Mouse (Mus musculus) neural tube, embryonic 10.5 days (tissue): ENCODE measurements at regions not wholly inside any gene's neighbourhood (a gene's known extent, or its start where the extent isn't known, plus 50 kb on each side); places are given as distances from the start of the nearest gene placed in this dataset.

Experiments used
- DNase-seq: peaks from one replicate; pipeline ENCODE4 v3.0.0-alpha.2; 2017; ENCODE audit warnings: low spot score; ENCODE audit errors: extremely low spot score

DNA sequence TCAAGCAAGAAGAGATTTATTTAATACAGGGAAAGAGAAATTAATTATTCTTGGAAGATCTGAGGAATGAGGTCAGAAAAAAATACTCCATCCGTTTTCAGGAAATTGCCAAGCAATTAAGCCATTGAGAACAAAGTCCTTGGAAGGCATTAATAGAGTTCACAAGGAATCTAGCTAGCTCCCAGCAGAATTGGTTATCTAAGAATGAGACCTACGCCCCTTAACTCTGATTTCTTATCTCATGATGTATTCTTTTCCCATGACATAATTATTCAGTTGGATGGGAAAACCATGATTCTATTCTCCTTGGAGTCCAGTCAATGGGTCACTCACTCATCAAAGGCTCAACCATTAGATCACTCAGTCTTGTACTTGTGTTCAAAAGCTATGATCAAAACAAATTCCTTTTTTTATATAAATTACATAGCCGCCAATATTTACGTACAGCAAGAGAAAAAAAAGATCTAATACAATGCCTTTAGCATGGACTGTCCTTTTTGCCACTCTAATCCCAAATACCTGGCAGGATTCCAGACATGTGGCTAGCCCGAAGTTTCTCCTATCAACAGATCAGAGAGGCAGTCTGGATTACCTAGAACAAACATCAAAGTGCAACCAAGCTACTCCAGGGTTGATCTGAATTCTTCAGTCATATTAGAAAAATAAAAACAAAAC lies 213.3 kb downstream of the Galc start:
- DNase-seq: no peak

DNA sequence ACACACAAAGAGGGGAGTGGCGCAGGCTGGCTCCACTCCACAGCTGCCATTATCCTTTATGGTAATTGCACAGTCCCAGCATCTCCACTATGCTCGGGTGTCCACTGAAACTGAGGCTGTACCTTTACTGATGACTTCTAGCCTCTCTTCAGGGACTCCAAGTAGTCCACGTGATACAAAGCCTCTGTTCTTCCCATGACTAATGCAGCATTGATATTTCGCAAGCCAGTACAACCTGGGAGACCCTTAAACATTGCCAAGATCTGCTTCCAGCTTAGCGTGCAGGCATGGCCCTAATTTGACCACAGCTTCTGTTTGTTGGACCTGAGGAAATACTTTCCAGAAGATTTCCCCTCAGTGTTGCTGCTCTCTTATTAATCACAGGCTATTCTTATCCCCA lies 215.8 kb downstream of the Galc start:
- no peak for DNase-seq

DNA sequence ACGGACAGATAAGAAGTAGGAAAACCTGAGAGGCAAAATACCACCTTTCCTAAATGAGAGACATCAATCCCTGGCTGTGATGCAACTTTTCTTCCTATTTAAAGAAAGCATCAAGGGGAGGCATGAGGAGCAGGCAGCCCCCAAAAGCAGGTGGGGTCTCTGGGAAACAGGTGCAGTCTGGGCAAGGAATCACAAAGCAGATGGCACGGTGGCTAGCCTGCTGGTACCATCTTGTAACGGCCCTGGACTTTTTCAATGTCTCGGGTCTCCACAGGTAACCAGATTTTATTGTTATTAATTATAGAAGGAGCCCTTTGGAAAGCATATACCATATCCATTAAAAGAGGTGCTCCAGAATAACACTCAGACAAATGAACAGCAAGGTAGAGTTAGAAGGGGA lies 219.6 kb downstream of the Galc start:
- DNase-seq: no peak

DNA sequence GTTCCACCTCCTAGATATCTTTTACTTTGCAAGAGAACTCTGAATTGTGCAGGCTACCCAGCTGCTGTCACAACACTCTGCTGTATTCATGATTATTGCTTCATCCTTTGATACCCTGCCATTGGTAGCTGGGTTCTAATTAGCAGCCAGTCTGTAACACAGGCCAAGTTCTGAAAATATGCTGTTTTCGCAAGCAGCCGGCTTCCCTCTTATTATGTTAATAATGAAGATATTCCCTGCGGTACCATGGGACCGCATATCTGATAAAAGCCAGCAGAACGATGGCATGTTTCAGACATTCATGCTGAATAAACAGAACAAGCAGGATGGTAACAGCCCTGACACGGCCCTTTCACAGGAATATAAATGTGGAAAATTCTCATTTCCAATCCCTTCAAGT lies 235.6 kb downstream of the Galc start:
- DNase-seq: no peak

DNA sequence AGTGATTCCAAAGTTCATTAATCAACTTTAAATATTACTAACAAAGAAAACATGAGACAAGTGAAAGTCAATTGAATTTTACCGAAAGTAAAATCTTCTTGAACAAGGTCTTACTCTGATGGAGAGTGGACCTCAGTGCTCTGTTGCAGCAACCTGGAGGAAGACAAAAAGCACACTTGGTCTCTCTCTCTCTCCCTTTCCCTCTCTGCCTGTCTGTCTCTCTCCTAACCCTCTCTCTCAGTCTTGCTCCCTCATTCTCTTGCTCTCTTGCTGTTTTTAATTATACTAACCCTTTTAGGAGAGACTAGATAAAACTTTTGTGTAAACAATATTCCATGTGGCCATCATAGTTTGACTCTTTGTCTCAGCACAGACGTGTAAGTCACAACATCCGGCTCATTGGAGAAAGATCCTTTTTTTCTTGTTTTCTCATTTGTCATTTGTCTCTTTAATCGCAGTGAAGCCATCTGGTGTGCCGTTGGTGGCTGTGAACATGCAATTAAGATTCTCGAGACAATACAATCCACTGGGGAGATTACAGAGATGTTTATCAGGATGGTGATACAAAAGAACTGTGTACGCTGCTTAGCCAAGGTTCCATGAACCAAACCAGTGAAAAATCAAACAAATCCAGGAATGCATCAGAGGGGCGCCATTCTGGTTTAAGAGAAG lies 244.5 kb downstream of the Galc start:
- DNase-seq: no peak

DNA sequence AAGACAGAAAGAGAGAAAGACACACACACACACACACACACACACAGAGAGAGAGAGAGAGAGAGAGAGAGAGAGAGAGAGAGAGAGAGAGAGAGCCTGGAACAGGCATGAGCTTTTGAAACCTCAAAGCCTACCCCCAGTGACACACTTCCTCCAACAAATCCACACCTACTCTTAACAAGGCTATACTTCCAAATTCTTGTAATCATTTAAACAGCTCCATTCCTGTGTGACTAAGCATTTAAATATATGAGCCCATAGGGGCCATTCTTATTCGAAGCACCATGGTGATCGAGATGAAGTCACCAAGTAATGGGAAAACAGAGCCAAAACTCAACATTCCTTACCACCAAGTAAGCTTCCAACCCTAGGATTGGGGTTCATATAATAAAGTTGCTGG lies 250.1 kb downstream of the Galc start:
- DNase-seq: no peak

DNA sequence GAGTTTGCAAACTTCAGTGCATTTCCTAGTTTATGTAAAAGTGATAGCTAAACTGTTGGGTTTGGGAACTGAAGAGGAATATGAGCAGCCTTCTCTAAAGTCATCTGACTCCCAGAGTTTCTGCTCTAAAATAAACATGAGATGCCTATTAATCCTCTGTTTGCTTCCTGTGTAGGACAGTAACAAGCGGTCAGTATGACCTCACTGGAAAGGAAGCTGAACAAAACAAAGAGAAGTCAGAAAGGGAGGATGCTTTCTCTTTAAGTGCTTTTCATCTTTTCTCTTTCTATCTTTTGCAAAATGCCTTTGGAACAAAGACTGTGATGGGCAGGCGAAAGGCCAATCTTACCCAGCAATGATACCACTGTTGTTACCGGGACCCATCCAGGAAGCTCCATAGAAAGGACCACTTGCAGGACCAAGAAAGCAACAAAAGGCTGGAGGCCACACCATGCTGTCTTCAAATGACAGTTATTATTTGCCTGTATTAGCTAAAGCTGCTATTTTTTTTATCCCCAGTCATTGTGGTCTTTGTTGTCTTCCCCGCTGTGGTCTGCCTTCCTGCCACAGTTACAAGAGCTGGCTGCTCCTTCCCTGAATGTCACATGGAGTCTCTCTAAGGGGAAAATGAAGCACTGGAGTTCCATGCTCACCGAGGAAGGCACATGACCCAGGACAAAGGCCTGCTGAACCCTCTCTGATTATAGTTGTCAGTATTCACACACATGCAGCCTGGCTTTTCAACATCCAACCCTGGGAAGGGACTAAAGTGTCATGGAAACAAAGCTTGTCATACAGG lies 253.4 kb downstream of the Galc start:
- DNase-seq: peak; percentile 20

DNA sequence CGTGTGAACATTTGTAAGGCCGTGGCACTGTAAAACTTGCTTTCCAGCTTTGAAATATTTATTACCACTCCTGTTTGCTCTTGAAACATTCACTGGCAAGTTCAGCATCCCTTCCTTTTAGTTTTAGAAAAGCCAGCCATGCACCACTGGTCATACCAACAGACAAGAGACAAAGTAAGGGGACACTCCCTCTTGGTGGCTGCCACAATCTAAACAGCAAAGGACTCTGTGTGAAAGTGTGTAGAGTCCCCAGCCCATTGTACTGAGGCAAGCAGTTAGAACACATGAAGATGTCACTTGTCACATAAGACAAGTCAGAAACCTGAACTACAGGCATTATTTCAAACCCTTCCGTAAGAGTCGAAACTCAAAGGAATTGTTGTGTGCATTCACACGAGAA lies 257.0 kb downstream of the Galc start:
- DNase-seq: no peak

DNA sequence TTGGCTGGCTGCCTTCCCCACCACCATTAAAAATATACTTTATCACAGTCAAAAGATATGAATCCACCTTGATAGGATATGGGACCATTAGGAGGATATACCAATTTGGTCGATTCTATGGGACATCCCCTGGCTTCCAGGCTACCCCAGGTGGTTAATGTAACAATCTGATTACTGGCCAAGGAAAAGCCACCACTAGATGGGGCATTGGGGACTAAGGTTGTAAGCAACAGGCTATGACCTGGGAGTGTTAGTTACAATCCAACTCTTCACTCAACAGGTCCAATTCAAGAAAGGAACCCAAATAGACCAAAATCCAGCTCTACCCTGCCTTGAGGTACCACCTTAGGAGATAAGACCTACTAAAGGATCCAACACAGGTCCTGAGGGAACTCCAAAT lies 264.4 kb downstream of the Galc start:
- DNase-seq: no peak

DNA sequence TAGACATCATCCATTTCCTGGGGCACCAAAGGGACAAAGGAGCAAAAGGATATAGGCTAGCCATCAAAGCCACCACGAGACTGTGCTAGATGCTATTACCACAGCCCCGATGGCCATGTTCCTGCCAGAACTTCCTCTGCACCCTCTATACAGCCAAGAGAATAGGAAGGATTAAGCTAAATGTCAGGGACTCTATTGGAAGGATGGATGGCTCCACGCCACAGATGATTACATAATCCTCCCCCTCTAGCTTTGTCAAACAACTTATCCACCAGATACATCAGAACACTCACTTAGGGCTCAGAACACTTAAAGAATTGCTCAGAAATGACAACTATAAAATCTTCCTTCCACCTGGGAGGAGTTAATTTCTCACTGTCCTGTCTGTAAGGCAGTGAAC lies 265.3 kb downstream of the Galc start:
- DNase-seq: no peak

DNA sequence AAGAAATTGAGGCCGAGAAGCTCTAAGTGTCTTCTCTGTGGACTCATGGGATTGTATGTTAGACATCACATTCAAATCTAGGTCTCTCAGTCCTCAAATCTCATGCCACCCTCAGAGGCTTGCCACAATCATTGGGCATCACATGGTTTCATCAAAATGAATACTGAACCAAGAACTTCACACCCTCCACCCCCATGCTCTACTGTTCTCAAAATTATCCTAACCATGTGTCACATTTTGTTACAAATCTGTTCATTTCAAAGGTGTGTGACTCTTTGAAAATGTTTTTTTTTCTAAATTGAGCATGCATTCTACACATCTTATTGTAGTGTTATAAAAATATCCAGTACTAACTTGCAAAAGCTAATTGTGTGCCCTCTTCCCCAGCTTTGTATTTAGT lies 275.9 kb downstream of the Galc start:
- DNase-seq: no peak

DNA sequence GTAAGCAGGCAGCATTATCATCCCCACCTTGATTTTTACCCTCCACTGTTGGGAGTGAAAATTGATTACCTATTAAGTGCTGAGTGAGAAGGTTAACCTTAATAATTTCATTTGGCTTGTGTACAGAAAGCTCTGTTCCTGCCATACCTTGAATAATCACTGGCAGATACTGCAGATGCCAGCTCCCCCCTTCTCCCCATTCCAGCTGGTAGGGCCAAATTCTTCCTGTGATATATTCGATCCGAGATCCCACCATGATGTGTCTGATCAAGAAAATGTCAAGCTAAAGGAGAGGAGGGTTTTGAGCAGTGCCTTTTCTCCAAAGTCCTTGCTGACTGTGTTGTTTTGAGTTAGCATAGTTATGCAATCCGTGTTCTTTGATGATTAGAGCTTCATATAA lies 280.6 kb downstream of the Galc start:
- no peak for DNase-seq

DNA sequence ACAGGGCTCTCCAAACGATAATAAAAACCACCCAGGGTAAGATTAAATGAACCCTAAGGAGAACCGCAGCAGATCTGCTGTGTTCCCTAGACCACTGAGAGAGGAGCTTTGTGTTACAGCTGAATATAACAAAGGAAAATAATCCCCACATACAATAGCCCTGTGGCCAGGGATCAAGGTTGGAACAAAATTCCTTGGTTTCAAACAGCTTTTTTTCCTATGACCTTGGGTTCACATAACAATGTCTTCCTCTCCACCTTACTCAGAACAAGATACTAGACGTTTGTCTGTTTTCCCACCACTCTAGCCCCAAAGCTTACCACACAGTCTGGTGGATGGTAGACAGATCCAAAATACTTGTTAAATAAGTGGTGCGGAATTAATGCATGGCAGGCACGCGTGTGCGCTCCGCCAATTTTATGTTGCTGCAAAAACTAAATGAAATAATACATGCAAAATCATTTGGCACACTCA lies 281.0 kb downstream of the Galc start:
- no peak for DNase-seq

DNA sequence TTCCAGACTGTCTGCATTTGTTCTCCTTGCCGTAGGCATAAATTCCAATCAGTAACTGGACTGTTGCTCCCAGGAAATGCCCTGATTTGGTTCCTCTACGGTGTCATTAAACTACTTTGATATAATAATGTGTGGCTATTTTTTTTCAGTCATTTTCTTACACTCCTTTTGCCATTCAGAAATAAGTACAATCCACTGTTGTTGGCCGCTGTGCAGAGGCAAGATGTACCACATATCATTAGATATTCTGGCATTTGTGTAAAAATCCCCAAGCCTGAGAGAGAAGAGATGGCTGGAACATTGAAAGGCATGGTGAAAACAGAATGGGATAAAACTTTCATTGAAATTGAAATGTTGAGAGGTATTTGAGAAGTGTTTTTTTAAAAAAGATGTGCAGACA lies 281.6 kb downstream of the Galc start:
- DNase-seq: no peak

DNA sequence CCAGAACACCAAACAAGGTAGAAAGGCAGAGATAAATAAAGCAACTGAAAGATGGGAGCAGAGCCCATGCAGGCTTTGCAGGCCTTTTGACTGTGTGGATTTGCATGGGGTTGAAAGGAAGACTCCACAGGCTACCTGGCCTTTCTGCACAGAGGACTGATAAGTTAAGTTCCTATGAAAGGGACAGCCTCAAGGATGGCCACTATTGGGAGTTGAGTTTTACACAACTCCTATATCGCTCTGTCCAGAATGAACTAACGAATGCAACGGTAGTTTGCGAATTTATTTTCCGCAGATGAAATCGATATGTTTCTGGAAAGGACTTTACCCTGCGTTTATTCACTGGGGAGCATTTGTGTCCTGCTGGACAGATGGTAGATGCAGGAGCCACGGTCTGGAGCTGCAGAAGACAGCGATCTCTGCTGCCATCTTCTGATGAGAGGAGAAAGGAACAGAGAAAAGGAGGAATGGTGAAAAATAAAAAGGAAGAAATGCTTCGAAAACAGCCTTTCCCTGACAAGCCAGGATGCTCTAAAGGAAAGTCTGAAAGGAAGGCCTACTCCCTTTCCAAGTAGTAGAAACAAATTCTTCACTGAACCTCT lies 285.2 kb downstream of the Galc start:
- DNase-seq: no peak

DNA sequence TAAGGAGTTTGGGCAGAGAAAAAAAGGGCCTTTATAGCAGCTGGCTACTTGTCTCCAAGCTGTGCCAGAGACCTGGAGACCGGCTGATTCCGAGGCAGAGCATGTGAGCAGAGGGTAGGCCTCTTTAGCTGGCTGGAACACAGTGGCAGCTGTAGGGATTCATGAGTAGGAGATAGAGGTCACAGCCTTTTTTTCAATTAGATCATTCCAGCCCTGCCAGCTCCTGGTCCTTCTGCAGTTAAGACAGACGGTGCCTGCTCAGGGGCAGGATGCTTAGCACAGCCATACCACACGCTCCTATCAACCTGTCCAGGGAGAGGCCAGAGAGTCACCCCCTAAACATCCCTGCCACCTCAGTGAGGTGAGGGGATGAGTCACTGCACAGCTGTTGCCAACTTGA lies 302.1 kb downstream of the Galc start:
- no peak for DNase-seq

DNA sequence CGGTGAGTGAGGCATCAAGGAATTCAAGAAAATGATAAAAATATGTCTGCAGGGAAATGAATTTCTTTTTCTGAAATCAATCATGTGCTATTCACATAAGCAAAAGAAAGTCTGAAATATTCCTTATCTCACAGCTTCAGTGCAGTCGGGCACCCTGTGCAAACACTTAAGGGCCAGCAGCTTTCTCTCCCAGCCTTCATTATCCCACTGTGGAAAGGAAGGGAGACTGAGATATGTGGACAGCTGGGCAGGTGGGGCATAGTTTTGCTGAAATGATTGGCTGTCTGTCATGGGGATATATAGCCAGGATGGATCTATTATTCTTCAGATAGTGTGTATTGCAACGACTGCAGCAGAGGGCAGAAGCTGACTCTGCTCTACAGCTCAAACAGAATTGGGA lies 305.9 kb downstream of the Galc start:
- DNase-seq: no peak

DNA sequence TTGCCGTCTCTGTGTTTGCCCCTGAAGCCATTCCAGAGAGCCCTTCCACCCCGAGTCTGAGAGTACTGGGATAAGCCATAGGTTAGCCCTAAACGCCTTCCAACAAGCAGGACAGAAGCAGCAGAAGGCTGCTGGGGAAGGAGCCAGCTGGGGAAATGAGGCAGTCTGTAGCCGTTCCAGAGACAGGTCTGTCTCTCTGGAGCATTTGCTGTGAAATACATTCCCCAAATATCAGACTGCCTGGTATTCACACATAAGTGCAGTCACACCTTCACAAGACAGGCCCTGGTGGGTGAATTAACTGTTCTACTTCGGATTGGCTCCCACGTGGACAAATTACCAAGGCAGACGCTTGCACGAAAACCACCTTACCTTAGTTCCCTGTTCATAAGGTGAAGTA lies 307.1 kb downstream of the Galc start:
- DNase-seq: no peak

DNA sequence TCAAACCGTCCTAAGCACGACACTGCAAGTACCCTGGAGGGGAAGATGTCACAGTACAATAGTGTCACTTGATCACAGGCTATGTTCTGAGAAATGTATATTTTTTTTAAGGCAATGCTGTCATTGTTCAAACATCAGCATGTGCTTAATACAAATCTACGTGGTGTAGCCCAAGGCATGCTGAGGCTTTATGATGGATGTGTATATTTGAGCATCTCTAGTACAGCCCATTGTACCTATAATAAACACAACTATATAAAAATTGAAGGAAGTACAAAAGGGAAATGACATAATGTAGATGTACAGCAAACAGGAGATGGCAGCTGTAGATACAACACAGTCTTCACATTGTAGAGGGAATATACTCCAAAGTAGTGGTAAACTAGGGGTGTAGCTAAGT lies 309.2 kb downstream of the Galc start:
- DNase-seq: no peak

DNA sequence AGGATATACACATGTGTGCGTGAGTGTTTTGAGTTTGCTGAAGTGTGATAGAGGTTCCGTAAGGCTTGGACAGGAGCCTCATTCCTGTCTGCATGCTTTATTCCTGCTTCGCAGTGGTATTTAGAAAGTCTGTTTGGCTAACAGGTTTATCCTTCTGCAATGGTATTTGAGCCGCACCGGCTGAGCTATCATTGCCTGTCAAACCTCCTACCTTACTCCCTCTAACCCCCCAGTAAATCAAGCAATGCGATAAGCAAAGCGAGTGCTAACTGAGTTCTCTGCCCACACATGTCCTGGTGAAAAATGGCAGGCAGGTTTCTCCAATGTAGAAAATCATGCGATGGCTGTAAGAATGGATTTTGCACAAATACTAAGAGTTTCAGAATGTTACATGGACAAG lies 311.8 kb downstream of the Galc start:
- no peak for DNase-seq

DNA sequence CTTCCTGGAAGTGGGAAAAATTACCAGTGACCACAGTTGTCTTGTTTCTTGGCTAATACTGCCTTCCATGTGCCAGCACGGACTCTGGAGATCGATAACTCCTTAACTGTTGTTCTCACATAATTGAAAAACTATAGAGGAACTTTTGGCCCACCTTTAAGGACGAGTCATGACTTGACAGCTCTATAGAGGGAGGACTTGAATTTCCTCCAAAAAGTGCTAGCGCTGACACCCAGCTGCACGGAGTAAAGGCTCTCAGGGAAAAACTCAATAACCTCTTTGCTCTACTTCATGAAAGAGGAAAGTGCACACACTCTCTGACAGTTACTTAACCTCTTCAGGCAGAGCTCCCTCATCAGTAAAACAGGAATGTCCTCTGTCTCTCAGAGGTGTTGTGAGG lies 320.9 kb downstream of the Galc start:
- DNase-seq: no peak

DNA sequence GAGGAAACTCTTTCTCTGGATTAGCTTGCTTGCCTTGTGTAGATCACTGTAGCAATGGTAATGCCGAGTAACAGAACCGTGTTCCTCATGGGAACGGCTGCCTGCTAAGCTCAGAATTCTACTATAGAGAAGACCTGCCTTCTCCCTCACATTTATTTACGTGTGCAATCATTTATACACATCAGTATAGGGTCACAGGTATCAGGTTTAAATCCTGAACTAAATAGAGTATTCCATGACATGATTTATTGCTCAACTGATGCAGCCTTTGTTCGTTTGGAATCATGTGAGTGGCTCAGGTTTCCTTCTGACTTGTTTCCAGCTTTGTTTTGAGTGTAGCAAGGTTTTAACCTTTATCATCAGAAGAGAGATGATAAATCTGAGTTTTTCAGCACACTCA lies 329.4 kb downstream of the Galc start:
- no peak for DNase-seq
